Mouse (Mus musculus) ZHBTc4 (cell line): ENCODE data around the gene Samd10.

Experiments used
- DNase-seq: peaks from one replicate; pipeline ENCODE4 v3.0.0-alpha.2; 2011; ENCODE audit warnings: low read depth, low spot score

The Samd10 gene

GRCm38 (mm10) chr2:181592231-181593041, 6.6 kb downstream of the Samd10 start, which contains the start of gene Zfp512b:
Zfp512b (minus strand) TSS chr2:181592803.
- DNase-seq = peak; percentile 86

- peak; percentile 42 for DNase-seq
Measured at GRCm38 (mm10) chr2:181591528-181592085, 7.4 kb downstream of the Samd10 start, which contains the start of gene Prpf6. Prpf6 (plus strand) TSS chr2:181591868.

- no peak for DNase-seq
Measured at GRCm38 (mm10) chr2:181590471-181590870, 8.5 kb downstream of the Samd10 start.

- DNase-seq = no peak
Measured at GRCm38 (mm10) chr2:181589732-181590105, 9.3 kb downstream of the Samd10 start.

- DNase-seq = no peak
Measured at GRCm38 (mm10) chr2:181589011-181589731, 9.8 kb downstream of the Samd10 start.

GRCm38 (mm10) chr2:181588229-181588780, 10.7 kb downstream of the Samd10 start:
- DNase-seq = no peak

GRCm38 (mm10) chr2:181587796-181588195, 11.2 kb downstream of the Samd10 start:
- no peak for DNase-seq

- no peak for DNase-seq
Measured at GRCm38 (mm10) chr2:181586124-181586523, 12.9 kb downstream of the Samd10 start.

- DNase-seq = no peak
Measured at GRCm38 (mm10) chr2:181585506-181585905, 13.5 kb downstream of the Samd10 start.

- DNase-seq = no peak
Measured at GRCm38 (mm10) chr2:181584411-181584942, 14.5 kb downstream of the Samd10 start, which contains the start of gene Uckl1. Uckl1 (minus strand) TSS chr2:181584892.

GRCm38 (mm10) chr2:181583460-181584257, 15.4 kb downstream of the Samd10 start:
- no peak for DNase-seq

- no peak for DNase-seq
Measured at GRCm38 (mm10) chr2:181582939-181583338, 16.1 kb downstream of the Samd10 start.

- no peak for DNase-seq
Measured at GRCm38 (mm10) chr2:181582358-181582757, 16.7 kb downstream of the Samd10 start.

- peak; percentile 89 for DNase-seq
Measured at GRCm38 (mm10) chr2:181581402-181582120, 17.5 kb downstream of the Samd10 start.

- peak; percentile 96 for DNase-seq
Measured at GRCm38 (mm10) chr2:181581016-181581401, 18.0 kb downstream of the Samd10 start.

GRCm38 (mm10) chr2:181580131-181580772, 18.8 kb downstream of the Samd10 start:
- no peak for DNase-seq

- DNase-seq = no peak
Measured at GRCm38 (mm10) chr2:181579681-181580080, 19.3 kb downstream of the Samd10 start.

GRCm38 (mm10) chr2:181578790-181579618, 20.0 kb downstream of the Samd10 start:
- DNase-seq = no peak
